ENCODE assay signal across 8 mouse cellular contexts in the genomic region with DNA sequence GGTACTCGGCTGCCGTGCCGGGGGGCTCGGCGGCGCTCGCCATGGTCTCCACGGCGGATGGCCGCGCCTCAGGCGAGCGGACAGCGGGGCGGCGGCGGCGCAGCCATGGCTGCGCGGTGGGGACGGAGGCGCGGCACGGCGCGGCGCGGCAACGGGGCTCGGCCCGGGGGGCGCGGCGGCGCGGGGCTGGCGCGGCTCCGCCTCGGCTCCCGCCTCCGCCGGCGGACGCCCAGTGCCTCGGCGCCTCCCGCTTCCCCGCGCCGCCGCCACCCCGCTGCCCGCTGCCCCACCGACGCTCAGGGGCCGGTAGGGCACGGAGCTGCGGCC. TPM values are rescaled to one million over a fixed set of nuclear protein-coding genes. Genes with fewer than 3 reads are reported as not detected.
DNase-seq lines count a peak whose midpoint lies in the region; ATAC-seq and TF ChIP-seq lines count a peak whose summit lies in the region.

No protein-coding gene starts in this region.

- H3K4me2 ChIP-seq in neural tube, embryonic 11.5 days (ENCODE audit: low read depth): peak overlapping the region; percentile 99
- H3K4me2 ChIP-seq in limb, embryonic 14.5 days (replicated peaks; ENCODE audit: low read depth, low read length, severe bottlenecking): peak overlapping the region; percentile 99
- peak overlapping the region; percentile 98 for H3K4me2 ChIP-seq in stomach, postnatal 0 days (replicated peaks; ENCODE audit: low read depth)

- H3K9me3 ChIP-seq in neural tube, embryonic 11.5 days (ENCODE audit: control insufficient read depth, low read length): 0 out of 2 replicates have a peak, but pooled peaks cover 2% of the 10 kb centered on the region
- H3K9me3 ChIP-seq in limb, embryonic 14.5 days (ENCODE audit: control insufficient read depth, low read length): peaks cover 3% of the 10 kb centered on the region; the same call in 1 of the 2 replicates
- H3K9me3 ChIP-seq in stomach, postnatal 0 days (ENCODE audit: control insufficient read depth, low read length): no peaks in the 10 kb centered on the region

- intact Hi-C loops in left cerebral cortex, postnatal 10 days (cut with DNase I): loop anchor here (5.0 kb wide), 3 partner anchors 61 to 171 kb away; no protein-coding TSS in a partner anchor

- no peak for TF ChIP-seq CTCF in cerebellum, adult 2 months (IDR thresholded peaks at IDR 0.05; ENCODE audit: borderline replicate concordance, insufficient read depth, low read depth, low read length)
- no peak for TF ChIP-seq CTCF in stomach, postnatal 0 days (IDR thresholded peaks at IDR 0.05; ENCODE audit: low read depth)

- H3K36me3 ChIP-seq in neural tube, embryonic 11.5 days (ENCODE audit: control insufficient read depth, insufficient read depth, low read length): no peaks in the 10 kb centered on the region
- no peaks in the 10 kb centered on the region for H3K36me3 ChIP-seq in limb, embryonic 14.5 days (ENCODE audit: control insufficient read depth, insufficient read depth, low read length)
- H3K36me3 ChIP-seq in stomach, postnatal 0 days (ENCODE audit: control insufficient read depth, insufficient read depth, low read length): no peaks in the 10 kb centered on the region

- 1% methylated on average over 59 of the region's 59 CpGs for WGBS in cerebellum, adult 2 months
- WGBS in neural tube, embryonic 11.5 days: under 1% methylated on average over 55 of the region's 59 CpGs
- WGBS in limb, embryonic 14.5 days: 0% methylated on average over 1 of the region's 59 CpGs
- 0% methylated on average over 8 of the region's 59 CpGs for WGBS in stomach, postnatal 0 days

- H3K4me3 ChIP-seq in cerebellum, adult 2 months (replicated peaks; ENCODE audit: insufficient read depth, low read depth, low read length): peak overlapping the region; percentile 52
- H3K4me3 ChIP-seq in neural tube, embryonic 11.5 days (ENCODE audit: low read depth, low read length): peak overlapping the region; percentile 74
- peak overlapping the region; percentile 67 for H3K4me3 ChIP-seq in limb, embryonic 14.5 days (replicated peaks; ENCODE audit: low read length)
- peak overlapping the region; percentile 65 for H3K4me3 ChIP-seq in stomach, postnatal 0 days (ENCODE audit: low read depth, low read length)

- TF ChIP-seq EP300 in stomach, postnatal 0 days (optimal IDR thresholded peaks at IDR 0.05): no peak

- peak overlapping the region; percentile 77 for H3K9ac ChIP-seq in neural tube, embryonic 11.5 days (ENCODE audit: low read length)
- H3K9ac ChIP-seq in limb, embryonic 14.5 days (ENCODE audit: low read depth, low read length, severe bottlenecking): peak overlapping the region; percentile 69
- peak overlapping the region; percentile 68 for H3K9ac ChIP-seq in stomach, postnatal 0 days (ENCODE audit: low read length)

- H3K27me3 ChIP-seq in cerebellum, adult 2 months (ENCODE audit: control insufficient read depth, insufficient read depth, low read length): peaks cover 1% of the 10 kb centered on the region; the same call in 1 of the 2 replicates
- H3K27me3 ChIP-seq in neural tube, embryonic 11.5 days (ENCODE audit: control insufficient read depth, insufficient read depth, low read length): no peaks in the 10 kb centered on the region; the same call in 1 of the 2 replicates
- H3K27me3 ChIP-seq in limb, embryonic 14.5 days (ENCODE audit: control insufficient read depth, insufficient read depth, low read length): no peaks in the 10 kb centered on the region
- no peaks in the 10 kb centered on the region for H3K27me3 ChIP-seq in stomach, postnatal 0 days (ENCODE audit: control insufficient read depth, insufficient read depth, low read length)

- no peak overlapping the region for H3K27ac ChIP-seq in cerebellum, adult 2 months (ENCODE audit: insufficient read depth, low read length)
- H3K27ac ChIP-seq in neural tube, embryonic 11.5 days (ENCODE audit: low read depth, low read length): peak overlapping the region; percentile 60
- peak overlapping the region; percentile 48; the same call in 1 of the 2 replicates for H3K27ac ChIP-seq in limb, embryonic 14.5 days (replicated peaks; ENCODE audit: low read depth, low read length)
- H3K27ac ChIP-seq in stomach, postnatal 0 days (replicated peaks): peak overlapping the region; percentile 63

- DNase-seq in cerebellum, adult 2 months: no peak
- no peak for DNase-seq in cerebellum, adult 9-11 months
- no peak for DNase-seq in neural tube, embryonic 11.5 days (ENCODE audit: low spot score)
- no peak for DNase-seq in neural tube, embryonic 10.5 days (ENCODE audit: extremely low spot score, low spot score)
- no peak for DNase-seq in limb, embryonic 14.5 days (ENCODE audit: low spot score)
- DNase-seq in stomach, postnatal 0 days (ENCODE audit: low spot score): no peak
- no peak for DNase-seq in cerebellum, postnatal 14 days
- no peak for DNase-seq in left cerebral cortex, postnatal 10 days (ENCODE audit: extremely low spot score in 1 of 2, low spot score in 2 of 2)

- peak; percentile 31 for ATAC-seq in neural tube, embryonic 11.5 days (ENCODE audit: insufficient read depth, low FRiP score, low TSS enrichment)
- peak; percentile 38 for ATAC-seq in limb, embryonic 14.5 days (ENCODE audit: low FRiP score, low read depth)
- ATAC-seq in stomach, postnatal 0 days (ENCODE audit: low FRiP score, low TSS enrichment): peak; percentile 1; the same call in 1 of the 2 replicates

- H3K4me1 ChIP-seq in cerebellum, adult 2 months (ENCODE audit: control insufficient read depth, insufficient read depth, low read length): no peaks in the 10 kb centered on the region
- H3K4me1 ChIP-seq in neural tube, embryonic 11.5 days (ENCODE audit: control insufficient read depth, insufficient read depth, low read length): no peaks in the 10 kb centered on the region
- H3K4me1 ChIP-seq in limb, embryonic 14.5 days (ENCODE audit: control insufficient read depth, insufficient read depth, low read length): peaks cover 3% of the 10 kb centered on the region; the same call in 1 of the 2 replicates
- peaks cover 6% of the 10 kb centered on the region; the same call in 1 of the 2 replicates for H3K4me1 ChIP-seq in stomach, postnatal 0 days (replicated peaks; ENCODE audit: control insufficient read depth, insufficient read depth)

- no peak for TF ChIP-seq POLR2A in cerebellum, adult 2 months (IDR thresholded peaks at IDR 0.05; ENCODE audit: borderline replicate concordance, insufficient read depth, low read length)
- no peak for TF ChIP-seq POLR2A in limb, embryonic 14.5 days (IDR thresholded peaks at IDR 0.05; ENCODE audit: borderline replicate concordance, extremely low read depth, insufficient read depth, insufficient read length)

RNA-seq across cellular contexts. Expression of a gene that starts 0.2 kb away (rescaled TPM):
- polyA plus RNA-seq in cerebellum, adult 2 months (2012; rRNA removed): 244 and 249 TPM in 2 replicates
- 16.3 and 18.6 TPM in 2 replicates for polyA plus RNA-seq in neural tube, embryonic 11.5 days (2014; fragmentation: Nextera tagmentation; extraction: Ambion mirVana)
- 58.2 and 80.2 TPM in 2 replicates for polyA plus RNA-seq in limb, embryonic 14.5 days (2012; rRNA removed)
- 17.3 and 20.6 TPM in 2 replicates for polyA plus RNA-seq in limb, embryonic 14.5 days (2014; fragmentation: Nextera tagmentation; extraction: Ambion mirVana)
- 4.8 and 5.1 TPM in 2 replicates for polyA plus RNA-seq in stomach, postnatal 0 days (2015; fragmentation: Nextera tagmentation; extraction: Ambion mirVana)
- total RNA-seq in left cerebral cortex, postnatal 10 days (2021): 100 to 1,000 TPM; 207 to 221 TPM
